In the genomic region with DNA sequence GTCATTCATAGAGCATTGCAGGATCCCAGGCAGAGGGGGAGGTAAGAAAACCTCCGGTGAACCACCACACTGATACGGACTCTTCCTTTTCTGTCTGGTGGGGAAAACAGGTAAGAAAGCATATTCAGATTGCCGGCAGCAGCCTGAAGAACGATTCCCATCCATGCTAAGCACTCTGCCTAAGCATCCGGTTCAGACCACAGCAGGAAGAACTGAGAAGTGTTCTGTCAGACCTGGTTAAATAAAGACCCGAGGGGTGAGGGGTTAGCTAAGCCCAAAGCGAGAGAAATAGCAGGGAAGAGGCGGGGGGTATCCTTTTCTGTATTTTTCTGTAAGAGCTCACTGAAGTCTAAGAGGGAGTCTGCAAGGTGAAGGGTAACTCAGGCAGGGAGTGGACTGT, we compare ENCODE assay signal across 21 mouse cellular contexts.
DNase-seq lines count a peak whose midpoint lies in the region; ATAC-seq lines count a peak whose summit lies in the region.
"Had no signal": no experiment of that assay in that cellular context is flagged by ENCODE, and none has a peak within 500 bp of the region (broad histone marks: within the 10 kb centered on the region; RNA-seq: fewer than 3 reads in every experiment).

No protein-coding gene starts in this region.

- ATAC-seq in common myeloid progenitor, adult 5-6 weeks (replicated peaks; ENCODE audit: low read depth, poor library complexity, severe bottlenecking): peak; percentile 51
- ATAC-seq: activated CD4-positive, CD25-positive, alpha-beta regulatory T cell, adult 4 months; CD4-positive, CD25-positive, alpha-beta regulatory T cell, adult 4 months; forebrain, embryonic 14.5 days; forebrain, embryonic 16.5 days; Patski had no signal

- DNase-seq in 416B (ENCODE audit: low read depth): peak; percentile 27
- DNase-seq in R1 (ENCODE audit: low read depth, low spot score): peak; percentile 6
- no peak for DNase-seq in spleen, postnatal 10 days (ENCODE audit: low spot score in 2 of 2)
- DNase-seq in spleen, adult 18-20 months: no peak
- DNase-seq in heart, adult 11 months: no peak
- DNase-seq: adrenal gland, adult 8-10 months; adrenal gland, postnatal 14 days; adrenal gland, postnatal 36 days; B cell, adult 2 months; cerebellum, adult 11-12 months; cerebellum, adult 2 months; cerebellum, adult 9-10 months; cerebellum, postnatal 10 days; cerebellum, postnatal 25 days; embryo, embryonic 11 days had no signal

Comparison
In these comparisons a context has a peak if more than half of its experiments do, and no peak if none do; other contexts are left out.
1. DNase-seq: peak in 416B (single experiment) and R1 (single experiment); none in spleen, postnatal 10 days (0 of 2), spleen, adult 18-20 months (0 of 2) and heart, adult 11 months (single experiment).